Mouse (Mus musculus) embryonic stem cell, embryonic (primary cell): ENCODE data around the gene Gm13420.

Experiments used
- CTCF ChIA-PET, 4 experiments: fragments of 300-600 bp in 2 of 4; fragments of 350-600 bp in 2 of 4; sonication (Branson Sonifier 250); formaldehyde crosslinking; loops; one replicate each; lab custom pipeline; 2022; ENCODE audit warnings: inconsistent platforms in 2 of 4; lab: Charles Lee
- POLR2A ChIA-PET, 4 experiments: fragments of 300-600 bp in 2 of 4; fragments of 350-600 bp in 2 of 4; sonication (Branson Sonifier 250); formaldehyde crosslinking; loops; one replicate each; lab custom pipeline; 2022; ENCODE audit warnings: antibody characterized with exemption in 4 of 4, inconsistent platforms in 1 of 4; lab: Charles Lee

The Gm13420 gene

DNA sequence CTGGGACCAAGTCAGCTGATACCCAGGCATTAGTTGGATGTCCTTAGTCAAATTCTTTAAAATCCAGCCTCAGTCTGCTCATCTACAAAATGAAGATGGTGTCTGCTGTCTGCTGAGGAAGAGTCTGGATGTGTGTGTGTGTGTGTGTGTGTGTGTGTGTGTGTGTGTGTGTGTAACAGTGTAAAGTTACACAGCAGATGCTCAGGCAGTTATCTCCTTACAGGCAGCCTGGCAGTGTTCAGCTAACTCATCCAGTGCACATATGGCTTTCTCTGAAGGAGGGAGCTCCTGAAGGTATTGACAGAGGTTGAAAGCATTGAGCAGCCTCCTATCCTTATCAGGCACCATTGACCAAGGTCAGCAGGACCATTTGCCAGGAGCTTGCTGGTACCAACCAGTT is 50.6 kb downstream of the Gm13420 start:
- CTCF ChIA-PET: interaction anchor here in 2 of 4 experiments (0.6 to 0.7 kb wide), 2 partner anchors 44 to 86 kb away, joined by 3 to 11 read pairs; partner anchors contain the start of gene Coq4 (in 1 of the 2)

DNA sequence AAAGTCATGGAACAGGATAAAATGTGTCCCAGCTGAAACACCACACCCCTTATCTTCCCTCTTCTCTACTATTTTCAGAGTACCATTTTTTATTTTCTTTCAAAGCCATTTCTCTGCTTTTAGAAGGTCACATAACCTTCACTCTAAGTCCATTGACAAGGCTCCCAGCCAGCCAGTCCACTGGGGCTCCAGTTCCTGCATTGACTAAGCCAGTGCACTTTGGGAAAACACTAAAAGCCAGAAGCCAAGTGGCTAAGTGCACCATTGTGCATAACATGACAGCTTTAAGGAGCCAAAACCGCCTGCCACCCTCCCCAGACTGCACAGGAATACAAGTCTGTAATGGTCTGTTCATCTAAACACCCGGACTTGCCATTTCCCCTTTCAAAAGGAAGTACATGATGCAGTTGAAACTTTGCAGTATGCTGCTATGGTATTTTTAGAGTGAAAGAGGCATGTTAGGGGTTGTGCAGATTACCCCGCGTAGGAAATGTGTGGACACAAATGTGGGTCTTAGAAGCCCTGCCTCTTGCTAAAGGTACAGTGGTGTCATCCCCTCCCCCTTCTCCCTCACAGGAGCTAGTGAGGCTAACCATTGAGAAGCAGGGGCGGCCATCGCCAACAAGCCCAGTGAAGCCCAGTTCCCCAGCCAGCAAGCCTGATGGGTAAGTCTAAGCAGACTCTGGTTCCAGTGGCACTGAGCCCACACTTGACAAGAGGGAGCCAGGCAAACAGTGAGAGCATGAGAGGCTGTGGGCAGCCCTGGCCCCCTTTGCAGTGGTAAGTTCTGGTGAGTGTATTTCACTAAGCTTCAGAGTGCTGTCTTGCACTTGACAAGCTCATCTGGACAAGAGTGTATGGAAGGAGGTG is 52.8 kb downstream of the Gm13420 start:
- ChIA-PET CTCF (interaction anchor here in 1 of 4 experiments (1.0 kb wide), 1 partner anchor 10 kb away, joined by 3 read pairs; no protein-coding TSS in a partner anchor), POLR2A (interaction anchor here in 2 of 4 experiments (0.5 to 2.0 kb wide), 7 partner anchors 9 to 239 kb away, joined by 3 to 5 read pairs (median 4); no protein-coding TSS in a partner anchor)

More for the DNA sequence above, 50.6 kb downstream of the Gm13420 start:
- POLR2A ChIA-PET: interaction anchor here (0.7 to 42.2 kb wide), 15 partner anchors 9 to 147 kb away, joined by 3 to 884 read pairs (median 4); partner anchors contain the start of gene Gm13420 (in 2 of the 4)

- ChIA-PET CTCF (no interaction called here), POLR2A (interaction anchor here in 3 of 4 experiments (0.5 to 1.5 kb wide), 4 partner anchors 13 to 43 kb away, joined by 3 read pairs; no protein-coding TSS in a partner anchor)
Observed at GRCm38 (mm10) chr2:29696207-29696800, 55.2 kb downstream of the Gm13420 start.
